Mouse (Mus musculus) layer of hippocampus, adult 2 months (tissue): Measurements from ENCODE around the gene Kcnn4. TPM values are rescaled to one million over a fixed set of nuclear protein-coding genes. Genes with fewer than 3 reads are reported as not detected.

Experiments
- DNase-seq, 2 experiments: peaks; one replicate each; pipeline ENCODE4 v3.0.0; 2022; ENCODE audit warnings: low spot score in 2 of 2
- H3K27ac ChIP-seq: fragments of 200-600 bp; 2 replicates; pipeline ENCODE4 v1.8.1; 2022
- H3K4me3 ChIP-seq: fragments of 200-600 bp; 2 replicates; pipeline ENCODE4 v1.8.1; 2022; ENCODE audit warnings: mild to moderate bottlenecking
- CTCF ChIP-seq: fragments of 200-600 bp; conservative IDR thresholded peaks from 2 replicates; pipeline ENCODE4 v1.8.1; 2022; ENCODE audit warnings: antibody characterized with exemption, mild to moderate bottlenecking, moderate library complexity
- total RNA-seq, 2 experiments: library from RNA; stranded (reverse); gene quantifications; 2 replicates each; pipeline ENCODE4 v1.2.3; 2021

The Kcnn4 gene
- total RNA-seq, 2 experiments from 2014 or later = 0.64 to 0.67 TPM

GRCm38 (mm10) chr7:24384827-24385226 lies 14.8 kb downstream of the Kcnn4 start:
- DNase-seq = peak; percentile 61 to 81
- Histone ChIP-seq H3K27ac (no peak overlapping the region), H3K4me3 (no peak overlapping the region; the same call in 1 of the 2 replicates)
- peak; percentile 95 for TF ChIP-seq CTCF

GRCm38 (mm10) chr7:24387059-24387556 lies 17.0 kb downstream of the Kcnn4 start:
- DNase-seq = no peak
- Histone ChIP-seq H3K4me3 (no peak overlapping the region), H3K27ac (no peak overlapping the region)
- no peak for TF ChIP-seq CTCF

- TF ChIP-seq CTCF = no peak
- Histone ChIP-seq H3K27ac (no peak overlapping the region), H3K4me3 (no peak overlapping the region)
- no peak for DNase-seq
Observed at GRCm38 (mm10) chr7:24389516-24390187, 19.6 kb downstream of the Kcnn4 start.

- Histone ChIP-seq H3K4me3 (no peak overlapping the region), H3K27ac (no peak overlapping the region)
- no peak for DNase-seq
- TF ChIP-seq CTCF = no peak
Observed at GRCm38 (mm10) chr7:24390512-24390911, 20.4 kb downstream of the Kcnn4 start.

GRCm38 (mm10) chr7:24391077-24391476 lies 21.0 kb downstream of the Kcnn4 start:
- Histone ChIP-seq H3K27ac (no peak overlapping the region), H3K4me3 (no peak overlapping the region)
- no peak for TF ChIP-seq CTCF
- no peak for DNase-seq

GRCm38 (mm10) chr7:24391687-24392086 lies 21.6 kb downstream of the Kcnn4 start:
- H3K27ac ChIP-seq = no peak overlapping the region
- H3K4me3 ChIP-seq = no peak overlapping the region
- TF ChIP-seq CTCF = no peak
- DNase-seq = no peak

GRCm38 (mm10) chr7:24394054-24394453 lies 24.0 kb downstream of the Kcnn4 start:
- no peak for TF ChIP-seq CTCF
- Histone ChIP-seq H3K4me3 (no peak overlapping the region), H3K27ac (no peak overlapping the region)
- DNase-seq = no peak

- H3K4me3 ChIP-seq = no peak overlapping the region
- no peak for DNase-seq
- TF ChIP-seq CTCF = no peak
- no peak overlapping the region for H3K27ac ChIP-seq
Observed at GRCm38 (mm10) chr7:24394475-24395161, 24.6 kb downstream of the Kcnn4 start.

- no peak overlapping the region for H3K4me3 ChIP-seq
- TF ChIP-seq CTCF = no peak
Observed at GRCm38 (mm10) chr7:24396832-24397231, 26.8 kb downstream of the Kcnn4 start.

GRCm38 (mm10) chr7:24398364-24398913 lies 28.4 kb downstream of the Kcnn4 start:
- TF ChIP-seq CTCF = no peak
- no peak overlapping the region for H3K4me3 ChIP-seq
- DNase-seq = no peak
- no peak overlapping the region for H3K27ac ChIP-seq

More at GRCm38 (mm10) chr7:24396832-24397231, 26.8 kb downstream of the Kcnn4 start:
- H3K27ac ChIP-seq = no peak overlapping the region
- DNase-seq = no peak

GRCm38 (mm10) chr7:24399256-24400081 lies 29.4 kb downstream of the Kcnn4 start, which contains the start of gene Smg9:
Gene Smg9 (plus strand): TSS chr7:24399619.
- Histone ChIP-seq H3K27ac (peak within 1 kb of the TSS; percentile 99), H3K4me3 (peak within 1 kb of the TSS; percentile 87)
- no peak for TF ChIP-seq CTCF
- DNase-seq = peak; percentile 97 to 98

GRCm38 (mm10) chr7:24400082-24400452 lies 30.0 kb downstream of the Kcnn4 start:
- Histone ChIP-seq H3K4me3 (peak overlapping the region; percentile 87), H3K27ac (peak overlapping the region; percentile 99)
- no peak for DNase-seq
- no peak for TF ChIP-seq CTCF
